In the genomic region with DNA sequence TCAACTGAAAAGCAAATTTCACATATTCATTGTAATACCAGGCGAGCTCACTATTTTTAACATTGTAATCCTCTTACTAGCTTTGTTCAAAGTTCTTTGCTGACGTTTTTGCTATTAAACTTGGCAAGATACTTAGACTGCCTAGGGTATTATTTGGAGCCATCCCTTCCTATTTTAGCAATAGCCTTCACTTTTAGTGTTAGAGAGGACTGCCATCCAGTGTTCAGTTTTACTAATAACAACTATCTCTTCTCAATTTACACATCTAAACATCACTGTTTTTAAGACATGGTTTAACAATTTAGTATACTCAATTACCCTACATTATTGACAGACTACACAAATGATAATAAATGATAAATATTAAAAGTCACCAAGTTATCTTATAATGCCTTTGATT, we compare ENCODE assay signal across 25 mouse cellular contexts.
A peak's percentile ranks its signal among the peaks of the same experiment; 100 is the strongest.
DNase-seq lines count a peak whose midpoint lies in the region; ATAC-seq and TF ChIP-seq lines count a peak whose summit lies in the region.
"Had no signal": no experiment of that assay in that cellular context is flagged by ENCODE, and none has a peak within 500 bp of the region (broad histone marks: within the 10 kb centered on the region; RNA-seq: fewer than 3 reads in every experiment).

No protein-coding gene starts in this region.

- H3K9ac ChIP-seq in liver, adult 2 months (ENCODE audit: low read depth, low read length): no peak overlapping the region
- H3K9ac ChIP-seq in liver, embryonic 11.5 days (ENCODE audit: low read depth, low read length): no peak overlapping the region
- no peak overlapping the region for H3K9ac ChIP-seq in CH12.LX (ENCODE audit: insufficient read depth, low read depth)
- H3K9ac ChIP-seq: embryonic facial prominence, embryonic 12.5 days; forebrain, embryonic 13.5 days; heart, embryonic 13.5 days; hindbrain, embryonic 12.5 days; limb, embryonic 13.5 days; liver, embryonic 14.5 days; lung, embryonic 15.5 days; stomach, embryonic 15.5 days had no signal

- dilution Hi-C loops in CH12.LX (cut with MboI; ENCODE audit: extremely low pct_ligation_motif_present, extremely low pct_unique_long_range_greater_than_20kb, low sequenced_read_pairs): no loop called here

- TF ChIP-seq POLR2A in liver, adult 2 months (IDR thresholded peaks at IDR 0.05; ENCODE audit: extremely low read depth, insufficient read depth, low read length): no peak
- no peak for TF ChIP-seq POLR2A in CH12.LX (IDR thresholded peaks at IDR 0.05; ENCODE audit: low read depth, low read length)
- TF ChIP-seq POLR2A in brain, embryonic 14.5 days (IDR thresholded peaks at IDR 0.05; ENCODE audit: borderline replicate concordance, extremely low read depth, insufficient read depth, insufficient read length, poor library complexity, severe bottlenecking): no peak

- H3K9me3 ChIP-seq in liver, embryonic 11.5 days (ENCODE audit: control insufficient read depth, low read length): no peaks in the 10 kb centered on the region
- H3K9me3 ChIP-seq in CH12.LX (replicated peaks; ENCODE audit: low read length): no peaks in the 10 kb centered on the region
- H3K9me3 ChIP-seq: embryonic facial prominence, embryonic 12.5 days; forebrain, embryonic 13.5 days; heart, embryonic 13.5 days; hindbrain, embryonic 12.5 days; limb, embryonic 13.5 days; lung, embryonic 15.5 days; stomach, embryonic 15.5 days had no signal

- in situ Hi-C loops in CH12.LX (cut with MboI; ENCODE audit: low pct_ligation_motif_present, low pct_unique_long_range_greater_than_20kb, low sequenced_read_pairs): no loop called here

- 32% methylated on average over 2 of the region's 2 CpGs for WGBS in liver, adult 2 months
- WGBS in liver, embryonic 11.5 days: 52% methylated on average over 2 of the region's 2 CpGs

- no peak for DNase-seq in frontal cortex, postnatal 14 days (ENCODE audit: low spot score in 2 of 2)
- peak; percentile 0 for DNase-seq in liver, adult 2 months (ENCODE audit: extremely low read depth, low read depth, low spot score)
- no peak for DNase-seq in liver, embryonic 11.5 days (ENCODE audit: low spot score)
- DNase-seq in CH12.LX (ENCODE audit: extremely low read depth): peak; percentile 2
- peak; percentile 6 for DNase-seq in brain, embryonic 14.5 days (ENCODE audit: low read depth)
- no peak for DNase-seq in heart, adult 11 months
- DNase-seq: adrenal gland, postnatal 10 days; cerebellum, adult 8-10 months; gastrocnemius, postnatal 14 days; heart, adult 2 months; heart, postnatal 14 days; kidney, adult 2 months; kidney, postnatal 14 days; layer of hippocampus, postnatal 36 days; lung, postnatal 4 days; thymus, postnatal 25 days had no signal

- no peak for TF ChIP-seq EP300 in CH12.LX (IDR thresholded peaks at IDR 0.05; ENCODE audit: low read length)

- H3K36me3 ChIP-seq in liver, adult 2 months (ENCODE audit: control insufficient read depth, insufficient read depth, low read length): no peaks in the 10 kb centered on the region
- H3K36me3 ChIP-seq in liver, embryonic 11.5 days (ENCODE audit: control insufficient read depth, insufficient read depth, low read length): no peaks in the 10 kb centered on the region
- no peaks in the 10 kb centered on the region for H3K36me3 ChIP-seq in CH12.LX (replicated peaks in 1 of 2; ENCODE audit: control insufficient read depth in 1 of 2, insufficient read depth in 1 of 2, low read length in 1 of 2)
- H3K36me3 ChIP-seq: embryonic facial prominence, embryonic 12.5 days; heart, embryonic 13.5 days; hindbrain, embryonic 12.5 days; limb, embryonic 13.5 days; lung, embryonic 15.5 days; stomach, embryonic 15.5 days had no signal

- no peak overlapping the region for H3K4me2 ChIP-seq in liver, embryonic 11.5 days
- no peak overlapping the region for H3K4me2 ChIP-seq in CH12.LX (ENCODE audit: insufficient read depth, low read depth, poor library complexity, severe bottlenecking)
- H3K4me2 ChIP-seq: embryonic facial prominence, embryonic 12.5 days; forebrain, embryonic 13.5 days; heart, embryonic 13.5 days; hindbrain, embryonic 12.5 days; limb, embryonic 13.5 days; lung, embryonic 15.5 days; stomach, embryonic 15.5 days had no signal

- ATAC-seq in frontal cortex, adult (ENCODE audit: low TSS enrichment): peak; percentile 52; the same call in 1 of the 2 replicates
- ATAC-seq in liver, embryonic 11.5 days (replicated peaks; ENCODE audit: low FRiP score): no peak
- ATAC-seq: forebrain, embryonic 13.5 days had no signal

- H3K27me3 ChIP-seq in liver, adult 2 months (ENCODE audit: control insufficient read depth, insufficient read depth, low read length): no peaks in the 10 kb centered on the region
- H3K27me3 ChIP-seq in liver, embryonic 11.5 days (replicated peaks; ENCODE audit: control insufficient read depth, insufficient read depth, low read length): no peaks in the 10 kb centered on the region
- no peaks in the 10 kb centered on the region for H3K27me3 ChIP-seq in CH12.LX (replicated peaks)
- H3K27me3 ChIP-seq: embryonic facial prominence, embryonic 12.5 days; forebrain, embryonic 13.5 days; heart, embryonic 13.5 days; hindbrain, embryonic 12.5 days; limb, embryonic 13.5 days; lung, embryonic 15.5 days; stomach, embryonic 15.5 days had no signal

- no peaks in the 10 kb centered on the region for H3K4me1 ChIP-seq in liver, adult 2 months (ENCODE audit: control insufficient read depth, insufficient read depth, low read length)
- no peaks in the 10 kb centered on the region for H3K4me1 ChIP-seq in liver, embryonic 11.5 days (replicated peaks; ENCODE audit: control insufficient read depth, insufficient read depth, low read length)
- H3K4me1 ChIP-seq in CH12.LX (ENCODE audit: control insufficient read depth in 1 of 2, insufficient read depth in 2 of 2): no peaks in the 10 kb centered on the region
- H3K4me1 ChIP-seq: embryonic facial prominence, embryonic 12.5 days; forebrain, embryonic 13.5 days; heart, embryonic 13.5 days; hindbrain, embryonic 12.5 days; limb, embryonic 13.5 days; lung, embryonic 15.5 days; stomach, embryonic 15.5 days had no signal

- no peak overlapping the region for H3K4me3 ChIP-seq in liver, adult 2 months (ENCODE audit: insufficient read depth, low read depth, low read length)
- H3K4me3 ChIP-seq in liver, embryonic 11.5 days (ENCODE audit: low read depth, low read length): no peak overlapping the region
- no peak overlapping the region for H3K4me3 ChIP-seq in CH12.LX (replicated peaks in 1 of 3; ENCODE audit: low read depth in 2 of 3, low read length in 2 of 3, poor library complexity in 1 of 3)
- H3K4me3 ChIP-seq: embryonic facial prominence, embryonic 12.5 days; forebrain, embryonic 13.5 days; heart, adult 2 months; heart, embryonic 13.5 days; hindbrain, embryonic 12.5 days; limb, embryonic 13.5 days; lung, embryonic 15.5 days; stomach, embryonic 15.5 days had no signal

- no peaks in the 10 kb centered on the region for H3K79me2 ChIP-seq in liver, adult 2 months (ENCODE audit: control insufficient read depth, insufficient read depth, low read length)
- no peaks in the 10 kb centered on the region for H3K79me2 ChIP-seq in CH12.LX (replicated peaks; ENCODE audit: control insufficient read depth, extremely low read depth, insufficient read depth, poor library complexity, severe bottlenecking)

- TF ChIP-seq CTCF in liver, adult 2 months (IDR thresholded peaks at IDR 0.05; ENCODE audit: low read depth, low read length): no peak
- peak in 1 of 2 experiments; percentile 41; a peak in 2 of 4 replicates for TF ChIP-seq CTCF in CH12.LX (conservative IDR thresholded peaks at IDR 0.05 in 1 of 2, IDR thresholded peaks at IDR 0.05 in 1 of 2; ENCODE audit: low read depth in 2 of 2, low read length in 2 of 2)
- TF ChIP-seq CTCF in brain, embryonic 14.5 days (IDR thresholded peaks at IDR 0.05; ENCODE audit: borderline replicate concordance, extremely low read depth, insufficient read depth, insufficient read length): no peak

- peak; percentile 55 for TF ChIP-seq RAD21 in CH12.LX (IDR thresholded peaks at IDR 0.05; ENCODE audit: low read depth, low read length)

- H3K27ac ChIP-seq in liver, adult 2 months (replicated peaks; ENCODE audit: insufficient read depth, low read depth, low read length): no peak overlapping the region
- no peak overlapping the region for H3K27ac ChIP-seq in liver, embryonic 11.5 days (ENCODE audit: low read depth, low read length)
- H3K27ac ChIP-seq in CH12.LX (ENCODE audit: insufficient read depth, low read depth): no peak overlapping the region
- H3K27ac ChIP-seq: embryonic facial prominence, embryonic 12.5 days; forebrain, embryonic 13.5 days; heart, adult 2 months; heart, embryonic 13.5 days; hindbrain, embryonic 12.5 days; limb, embryonic 13.5 days; liver, embryonic 14.5 days; lung, embryonic 15.5 days; stomach, embryonic 15.5 days had no signal

TF ChIP-seq in CH12.LX, 34 proteins besides CTCF, POLR2A, EP300 and RAD21:
- TF ChIP-seq SMC3 (IDR thresholded peaks at IDR 0.05; ENCODE audit: low read depth, low read length): peak; percentile 43
- no peak for TF ChIP-seq JUN (IDR thresholded peaks at IDR 0.05; ENCODE audit: insufficient read depth, low read depth, low read length)
- no peak for TF ChIP-seq GABPA (IDR thresholded peaks at IDR 0.05; ENCODE audit: insufficient replicate concordance, low read depth, low read length)

Comparison
In these comparisons a context has a peak if more than half of its experiments do, and no peak if none do; other contexts are left out.
1. DNase-seq: peak in liver, adult 2 months (single experiment), CH12.LX (single experiment) and brain, embryonic 14.5 days (single experiment); none in frontal cortex, postnatal 14 days (0 of 2), liver, embryonic 11.5 days (single experiment) and heart, adult 11 months (single experiment).